Mouse (Mus musculus): Measurements from ENCODE around the gene Gemin4. TPM values are rescaled to one million over a fixed set of nuclear protein-coding genes. Genes with fewer than 3 reads are reported as not detected.

Gene Gemin4
- total and polyA plus RNA-seq, 2 experiments = 0.65 to 3.8 TPM

- no peak for DNase-seq (ENCODE audit: extremely low read depth, low read depth, low spot score)
- Histone ChIP-seq H3K79me2 (ENCODE audit: control insufficient read depth, insufficient read depth, low read length) (no peaks in the 10 kb centered on the region), H3K27me3 (ENCODE audit: control insufficient read depth, insufficient read depth, low read length) (no peaks in the 10 kb centered on the region), H3K9ac (ENCODE audit: low read depth, low read length) (no peak overlapping the region), H3K36me3 (ENCODE audit: control insufficient read depth, insufficient read depth, low read length) (no peaks in the 10 kb centered on the region), H3K4me1 (ENCODE audit: control insufficient read depth, insufficient read depth, low read length) (no peaks in the 10 kb centered on the region), H3K4me3 (ENCODE audit: insufficient read depth, low read depth, low read length) (no peak overlapping the region), H3K27ac (replicated peaks; ENCODE audit: insufficient read depth, low read depth, low read length) (no peak overlapping the region)
- TF ChIP-seq CTCF (IDR thresholded peaks at IDR 0.05; ENCODE audit: low read depth, low read length) (no peak), POLR2A (IDR thresholded peaks at IDR 0.05; ENCODE audit: extremely low read depth, insufficient read depth, low read length) (no peak)
- WGBS = 85% methylated on average over 4 of the region's 4 CpGs
Observed at GRCm38 (mm10) chr11:76257386-76257785, 39.9 kb upstream of the Gemin4 start.

- H3K4me3 ChIP-seq (ENCODE audit: insufficient read depth, low read depth, low read length) = no peak overlapping the region
- H3K9ac ChIP-seq (ENCODE audit: low read depth, low read length) = no peak overlapping the region
- H3K79me2 ChIP-seq (ENCODE audit: control insufficient read depth, insufficient read depth, low read length) = no peaks in the 10 kb centered on the region
- 70% methylated on average over 5 of the region's 5 CpGs for WGBS
- H3K4me1 ChIP-seq (ENCODE audit: control insufficient read depth, insufficient read depth, low read length) = no peaks in the 10 kb centered on the region
- H3K27me3 ChIP-seq (ENCODE audit: control insufficient read depth, insufficient read depth, low read length) = no peaks in the 10 kb centered on the region
- no peaks in the 10 kb centered on the region for H3K36me3 ChIP-seq (ENCODE audit: control insufficient read depth, insufficient read depth, low read length)
- no peak overlapping the region for H3K27ac ChIP-seq (replicated peaks; ENCODE audit: insufficient read depth, low read depth, low read length)
- TF ChIP-seq CTCF (IDR thresholded peaks at IDR 0.05; ENCODE audit: low read depth, low read length) = no peak
- no peak for TF ChIP-seq POLR2A (IDR thresholded peaks at IDR 0.05; ENCODE audit: extremely low read depth, insufficient read depth, low read length)
- DNase-seq (ENCODE audit: extremely low read depth, low read depth, low spot score) = no peak
Observed at GRCm38 (mm10) chr11:76256129-76256528, 38.7 kb upstream of the Gemin4 start.

GRCm38 (mm10) chr11:76255431-76256001 lies 38.1 kb upstream of the Gemin4 start:
- 58% methylated on average over 4 of the region's 4 CpGs for WGBS
- TF ChIP-seq POLR2A (IDR thresholded peaks at IDR 0.05; ENCODE audit: extremely low read depth, insufficient read depth, low read length) (no peak), CTCF (IDR thresholded peaks at IDR 0.05; ENCODE audit: low read depth, low read length) (no peak)

GRCm38 (mm10) chr11:76253918-76254264 lies 36.4 kb upstream of the Gemin4 start:
- no peak for DNase-seq (ENCODE audit: extremely low read depth, low read depth, low spot score)
- TF ChIP-seq POLR2A (IDR thresholded peaks at IDR 0.05; ENCODE audit: extremely low read depth, insufficient read depth, low read length) = no peak
- TF ChIP-seq CTCF (IDR thresholded peaks at IDR 0.05; ENCODE audit: low read depth, low read length) = no peak
- Histone ChIP-seq H3K27me3 (ENCODE audit: control insufficient read depth, insufficient read depth, low read length) (no peaks in the 10 kb centered on the region), H3K79me2 (ENCODE audit: control insufficient read depth, insufficient read depth, low read length) (no peaks in the 10 kb centered on the region), H3K36me3 (ENCODE audit: control insufficient read depth, insufficient read depth, low read length) (peaks cover 3% of the 10 kb centered on the region; the same call in 1 of the 2 replicates), H3K27ac (replicated peaks; ENCODE audit: insufficient read depth, low read depth, low read length) (no peak overlapping the region), H3K9ac (ENCODE audit: low read depth, low read length) (no peak overlapping the region), H3K4me1 (ENCODE audit: control insufficient read depth, insufficient read depth, low read length) (no peaks in the 10 kb centered on the region), H3K4me3 (ENCODE audit: insufficient read depth, low read depth, low read length) (no peak overlapping the region)
- WGBS = 93% methylated on average over 4 of the region's 4 CpGs

More at GRCm38 (mm10) chr11:76255431-76256001, 38.1 kb upstream of the Gemin4 start:
- Histone ChIP-seq H3K27me3 (ENCODE audit: control insufficient read depth, insufficient read depth, low read length) (no peaks in the 10 kb centered on the region), H3K4me1 (ENCODE audit: control insufficient read depth, insufficient read depth, low read length) (no peaks in the 10 kb centered on the region), H3K79me2 (ENCODE audit: control insufficient read depth, insufficient read depth, low read length) (no peaks in the 10 kb centered on the region), H3K36me3 (ENCODE audit: control insufficient read depth, insufficient read depth, low read length) (peaks cover 3% of the 10 kb centered on the region; the same call in 1 of the 2 replicates), H3K27ac (replicated peaks; ENCODE audit: insufficient read depth, low read depth, low read length) (no peak overlapping the region), H3K4me3 (ENCODE audit: insufficient read depth, low read depth, low read length) (no peak overlapping the region), H3K9ac (ENCODE audit: low read depth, low read length) (no peak overlapping the region)
- DNase-seq (ENCODE audit: extremely low read depth, low read depth, low spot score) = no peak

- H3K27me3 ChIP-seq (ENCODE audit: control insufficient read depth, insufficient read depth, low read length) = no peaks in the 10 kb centered on the region
- TF ChIP-seq POLR2A (IDR thresholded peaks at IDR 0.05; ENCODE audit: extremely low read depth, insufficient read depth, low read length) = no peak
- TF ChIP-seq CTCF (IDR thresholded peaks at IDR 0.05; ENCODE audit: low read depth, low read length) = peak; percentile 91
- peak; percentile 46 for DNase-seq (ENCODE audit: extremely low read depth, low read depth, low spot score)
- 55% methylated on average over 5 of the region's 5 CpGs for WGBS
- no peaks in the 10 kb centered on the region for H3K4me1 ChIP-seq (ENCODE audit: control insufficient read depth, insufficient read depth, low read length)
- H3K27ac ChIP-seq (replicated peaks; ENCODE audit: insufficient read depth, low read depth, low read length) = no peak overlapping the region
- H3K4me3 ChIP-seq (ENCODE audit: insufficient read depth, low read depth, low read length) = no peak overlapping the region
- no peak overlapping the region for H3K9ac ChIP-seq (ENCODE audit: low read depth, low read length)
- peaks cover 3% of the 10 kb centered on the region; the same call in 1 of the 2 replicates for H3K36me3 ChIP-seq (ENCODE audit: control insufficient read depth, insufficient read depth, low read length)
- no peaks in the 10 kb centered on the region for H3K79me2 ChIP-seq (ENCODE audit: control insufficient read depth, insufficient read depth, low read length)
Observed at GRCm38 (mm10) chr11:76253145-76253917, 35.9 kb upstream of the Gemin4 start.

GRCm38 (mm10) chr11:76252036-76252435 lies 34.6 kb upstream of the Gemin4 start:
- Histone ChIP-seq H3K27ac (replicated peaks; ENCODE audit: insufficient read depth, low read depth, low read length) (no peak overlapping the region), H3K9ac (ENCODE audit: low read depth, low read length) (no peak overlapping the region), H3K4me1 (ENCODE audit: control insufficient read depth, insufficient read depth, low read length) (no peaks in the 10 kb centered on the region), H3K79me2 (ENCODE audit: control insufficient read depth, insufficient read depth, low read length) (no peaks in the 10 kb centered on the region), H3K4me3 (ENCODE audit: insufficient read depth, low read depth, low read length) (no peak overlapping the region), H3K36me3 (ENCODE audit: control insufficient read depth, insufficient read depth, low read length) (peaks cover 3% of the 10 kb centered on the region; the same call in 1 of the 2 replicates), H3K27me3 (ENCODE audit: control insufficient read depth, insufficient read depth, low read length) (no peaks in the 10 kb centered on the region)
- WGBS = 64% methylated on average over 3 of the region's 3 CpGs
- no peak for TF ChIP-seq POLR2A (IDR thresholded peaks at IDR 0.05; ENCODE audit: extremely low read depth, insufficient read depth, low read length)
- TF ChIP-seq CTCF (IDR thresholded peaks at IDR 0.05; ENCODE audit: low read depth, low read length) = no peak
- no peak for DNase-seq (ENCODE audit: extremely low read depth, low read depth, low spot score)
